Mouse (Mus musculus) G1E-ER4 (cell line): ENCODE results near the gene Cyp27b1. TPM values are rescaled to one million over a fixed set of nuclear protein-coding genes. Genes with fewer than 3 reads are reported as not detected.

Experiments
- GATA1 ChIP-seq: IDR thresholded peaks from one replicate; pipeline ENCODE4 v1.8.0; 2012; ENCODE audit warnings: low read length, inconsistent platforms
- polyA plus RNA-seq: library from polyadenylated mRNA; stranded (reverse); fragments of >175 nt; gene quantifications from 2 replicates; pipeline ENCODE4 v1.2.3, GENCODE M21; 2012

Cyp27b1 gene
- polyA plus RNA-seq, 1 experiment, result 0.03 TPM

- TF ChIP-seq GATA1, result no peak
These were observed 13.5 kb downstream of the Cyp27b1 start for GRCm38 (mm10) chr10:127061513-127061912.

- TF ChIP-seq GATA1, result no peak
These were observed 14.5 kb downstream of the Cyp27b1 start for GRCm38 (mm10) chr10:127062503-127062902.

GRCm38 (mm10) chr10:127063239-127063872 is 15.3 kb downstream of the Cyp27b1 start, which contains the start of gene Cdk4:
TSS of gene Cdk4 (plus strand) at chr10:127063534.
- TF ChIP-seq GATA1, result no peak

GRCm38 (mm10) chr10:127063913-127064870 is 16.1 kb downstream of the Cyp27b1 start:
- no peak for TF ChIP-seq GATA1

- TF ChIP-seq GATA1, result no peak
These were observed 17.9 kb downstream of the Cyp27b1 start for GRCm38 (mm10) chr10:127065981-127066380.

GRCm38 (mm10) chr10:127066519-127067018 is 18.5 kb downstream of the Cyp27b1 start:
- TF ChIP-seq GATA1, result no peak

- TF ChIP-seq GATA1, result no peak
These were observed 20.4 kb downstream of the Cyp27b1 start for GRCm38 (mm10) chr10:127068360-127069038.

- no peak for TF ChIP-seq GATA1
These were observed 21.5 kb downstream of the Cyp27b1 start for GRCm38 (mm10) chr10:127069281-127070189.

GRCm38 (mm10) chr10:127070190-127071121 is 22.4 kb downstream of the Cyp27b1 start, which contains the start of gene Tspan31:
TSS of gene Tspan31 (minus strand) at chr10:127070264.
- no peak for TF ChIP-seq GATA1

GRCm38 (mm10) chr10:127071203-127071602 is 23.2 kb downstream of the Cyp27b1 start:
- TF ChIP-seq GATA1, result no peak

GRCm38 (mm10) chr10:127073981-127074380 is 25.9 kb downstream of the Cyp27b1 start:
- no peak for TF ChIP-seq GATA1

- no peak for TF ChIP-seq GATA1
These were observed 27.0 kb downstream of the Cyp27b1 start, which contains the start of gene Agap2 for GRCm38 (mm10) chr10:127075080-127075479. TSS of gene Agap2 (plus strand) at chr10:127075284.

GRCm38 (mm10) chr10:127075651-127076050 is 27.6 kb downstream of the Cyp27b1 start:
- TF ChIP-seq GATA1, result no peak
